Mouse (Mus musculus): Measurements from ENCODE around the gene Tmem203. TPM values are rescaled to one million over a fixed set of nuclear protein-coding genes. Genes with fewer than 3 reads are reported as not detected.

Tmem203 gene
- total RNA-seq, 1 experiment from 2014 or later: 6.9 TPM

DNA sequence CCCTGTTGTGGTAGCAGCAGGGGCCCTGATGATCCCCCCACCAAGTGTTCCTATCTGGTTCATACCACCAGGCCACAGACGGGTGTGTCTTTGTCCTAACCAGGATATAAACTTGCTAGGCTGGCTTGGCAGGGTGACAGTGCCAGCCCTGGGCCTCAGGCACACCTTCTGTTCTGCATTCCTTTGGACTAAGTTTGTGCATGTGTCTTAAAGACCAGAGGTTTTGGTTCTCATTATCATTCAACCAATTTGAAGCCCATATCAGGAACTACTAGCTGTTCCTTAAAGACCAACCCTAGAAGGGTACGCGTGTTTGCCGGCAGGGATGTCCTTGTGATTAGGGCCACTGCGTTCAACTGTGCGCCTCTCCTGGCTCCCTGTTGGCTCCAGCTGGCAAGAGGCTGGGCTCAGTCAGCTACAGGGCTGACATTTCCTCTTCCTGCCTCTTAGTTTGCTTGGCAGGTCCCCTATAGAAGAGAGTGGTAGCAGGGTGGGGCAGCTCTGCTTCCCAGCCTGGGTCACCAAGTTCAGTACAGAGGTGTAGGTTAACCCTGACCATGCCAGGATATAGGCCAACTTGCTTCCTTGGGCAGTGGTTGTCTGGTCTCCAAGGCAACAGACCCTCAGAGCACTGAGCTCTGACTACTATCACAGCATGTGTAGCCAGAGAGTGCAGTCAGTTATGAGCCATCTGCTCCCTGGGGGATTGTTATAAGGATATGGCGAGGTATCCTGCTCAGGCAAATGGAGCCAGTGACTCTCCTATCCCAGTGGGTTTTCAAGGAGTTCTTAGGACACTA, 31.8 kb downstream of the Tmem203 start:
- ATAC-seq (ENCODE audit: extremely low read depth, insufficient number of reproducible peaks, low FRiP score, poor library complexity, severe bottlenecking): no peak

DNA sequence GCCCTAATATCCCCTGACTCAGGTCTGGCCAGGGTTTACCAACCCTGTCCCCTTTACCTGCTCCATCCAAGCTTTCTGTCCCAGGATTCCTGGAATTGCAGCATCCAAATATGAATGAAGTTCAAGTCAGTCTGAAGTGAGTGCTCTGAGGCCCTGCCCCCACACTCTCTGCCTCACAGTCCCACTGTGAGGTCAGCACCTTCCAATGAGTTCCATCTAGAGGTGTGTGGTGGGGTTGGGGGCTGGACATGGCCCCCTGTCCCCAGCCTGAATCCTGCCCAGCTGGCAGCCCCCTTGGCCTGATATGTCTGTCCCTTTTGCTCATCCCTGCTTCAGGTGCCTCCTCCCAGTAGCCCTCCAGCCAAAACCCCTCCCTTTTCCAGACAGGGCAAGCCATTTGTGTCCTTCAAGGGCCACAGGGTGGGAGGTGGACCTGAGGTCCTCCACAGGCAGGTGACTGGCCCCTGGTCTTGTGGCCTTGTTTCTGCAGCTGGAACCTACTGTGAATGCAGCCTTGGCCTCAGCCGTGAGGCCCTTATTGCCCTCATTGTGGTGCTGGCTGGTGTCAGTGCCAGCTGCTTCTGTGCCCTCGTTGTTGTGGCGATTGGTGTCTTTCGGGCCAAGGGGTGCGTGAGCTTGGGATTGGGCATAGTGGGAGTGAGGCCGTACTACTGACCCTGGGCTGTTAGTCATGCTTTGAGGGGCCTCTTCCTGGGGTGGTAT, 32.8 kb downstream of the Tmem203 start, which contains the start of gene Tmem210:
Gene Tmem210 (plus strand): TSS at position 219 of the 723 bp plus-strand sequence.
- ATAC-seq (ENCODE audit: extremely low read depth, insufficient number of reproducible peaks, low FRiP score, poor library complexity, severe bottlenecking): no peak

DNA sequence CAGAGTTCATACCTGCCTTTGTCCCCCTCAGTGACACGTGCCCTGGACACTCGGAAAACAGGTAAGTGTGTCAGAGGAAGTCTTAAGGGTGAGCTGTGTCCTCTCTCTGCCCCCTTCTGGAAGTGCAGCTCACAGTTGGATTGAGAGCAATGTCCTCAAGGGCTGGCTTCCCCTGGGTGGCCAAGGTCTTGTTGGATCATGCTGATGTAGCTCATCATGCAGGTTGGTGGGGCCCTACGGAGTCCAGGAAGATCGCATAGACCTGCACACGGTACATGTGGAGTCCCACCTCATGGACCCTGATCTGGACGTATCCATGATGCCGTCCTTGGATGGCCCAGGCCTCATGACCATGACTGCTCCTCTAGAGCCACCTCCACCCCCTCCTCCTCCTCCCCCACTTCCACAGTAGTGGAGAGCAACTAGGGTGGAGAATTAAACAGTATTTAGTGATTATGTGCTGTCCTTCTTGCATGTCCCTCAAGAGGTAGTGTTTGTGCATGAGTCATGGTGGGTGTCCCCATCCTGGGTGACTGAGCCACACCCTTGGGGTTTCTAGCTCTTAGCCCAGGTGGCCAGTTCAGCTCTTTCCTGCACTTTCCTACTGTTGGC, 33.6 kb downstream of the Tmem203 start:
- ATAC-seq (ENCODE audit: extremely low read depth, insufficient number of reproducible peaks, low FRiP score, poor library complexity, severe bottlenecking): no peak

DNA sequence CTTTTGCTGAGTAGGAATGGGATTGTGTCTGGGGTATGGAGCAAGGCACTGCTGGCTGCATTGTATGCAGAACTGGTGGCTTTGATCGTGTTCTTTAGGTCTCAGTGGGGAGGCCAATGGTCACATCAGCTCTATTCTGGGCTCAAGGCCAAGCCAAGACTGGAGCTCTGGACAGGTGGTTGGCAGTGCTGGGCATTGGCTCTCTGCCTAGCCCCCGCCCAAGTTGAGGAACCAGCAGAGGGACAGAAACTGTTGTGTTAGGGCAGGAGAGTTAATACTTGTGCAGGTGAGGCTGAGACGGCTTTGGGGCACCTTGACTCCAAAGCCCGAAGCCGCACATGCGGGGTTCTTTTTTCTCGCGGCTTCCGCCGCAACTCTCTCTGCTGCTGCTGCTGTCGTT, 34.4 kb downstream of the Tmem203 start, which contains the start of gene Lrrc26:
Gene Lrrc26 (plus strand): TSS at position 265 of the 400 bp plus-strand sequence.
- no peak for ATAC-seq (ENCODE audit: extremely low read depth, insufficient number of reproducible peaks, low FRiP score, poor library complexity, severe bottlenecking)

DNA sequence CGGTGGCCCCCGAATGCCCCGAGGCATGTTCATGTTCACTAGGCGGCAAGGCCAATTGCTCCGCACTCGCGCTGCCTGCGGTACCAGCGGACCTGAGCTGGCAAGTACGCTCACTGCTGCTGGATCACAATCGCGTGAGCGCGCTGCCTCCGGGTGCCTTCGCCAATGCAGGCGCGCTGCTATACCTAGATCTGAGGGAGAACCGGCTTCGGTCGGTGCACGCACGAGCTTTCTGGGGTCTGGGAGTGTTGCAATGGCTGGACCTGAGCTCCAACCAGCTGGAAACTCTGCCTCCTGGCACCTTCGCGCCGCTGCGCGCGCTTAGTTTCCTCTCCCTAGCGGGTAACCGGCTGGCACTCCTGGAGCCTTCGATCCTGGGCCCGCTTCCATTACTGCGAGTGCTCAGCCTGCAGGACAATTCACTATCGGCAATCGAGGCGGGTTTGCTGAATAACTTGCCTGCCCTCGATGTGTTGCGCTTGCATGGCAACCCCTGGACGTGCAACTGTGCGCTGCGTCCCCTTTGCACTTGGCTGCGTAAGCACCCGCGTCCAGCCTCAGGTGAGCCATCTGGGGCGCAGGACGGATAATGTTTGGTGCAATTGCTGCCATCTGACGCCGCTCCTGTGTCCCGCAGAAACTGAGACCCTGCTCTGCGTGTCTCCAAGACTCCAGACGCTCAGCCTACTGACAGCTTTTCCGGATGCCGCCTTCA, 35.0 kb downstream of the Tmem203 start:
- ATAC-seq (ENCODE audit: extremely low read depth, insufficient number of reproducible peaks, low FRiP score, poor library complexity, severe bottlenecking): no peak

DNA sequence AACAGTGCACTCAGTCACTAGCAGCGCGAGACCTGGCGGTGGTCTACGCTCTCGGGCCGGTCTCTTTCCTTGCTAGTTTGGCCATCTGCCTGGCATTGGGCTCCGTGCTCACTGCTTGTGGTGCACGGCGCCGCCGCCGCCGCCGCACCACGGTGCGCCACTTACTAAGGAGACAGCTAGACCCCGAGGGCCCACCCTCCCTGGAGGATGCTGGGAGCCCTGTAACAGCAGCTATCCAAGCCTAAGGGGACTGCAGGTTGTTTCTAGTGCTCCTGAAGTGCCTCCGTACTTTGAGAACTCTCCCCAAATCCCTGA, 35.5 kb downstream of the Tmem203 start:
- ATAC-seq (ENCODE audit: extremely low read depth, insufficient number of reproducible peaks, low FRiP score, poor library complexity, severe bottlenecking): no peak

DNA sequence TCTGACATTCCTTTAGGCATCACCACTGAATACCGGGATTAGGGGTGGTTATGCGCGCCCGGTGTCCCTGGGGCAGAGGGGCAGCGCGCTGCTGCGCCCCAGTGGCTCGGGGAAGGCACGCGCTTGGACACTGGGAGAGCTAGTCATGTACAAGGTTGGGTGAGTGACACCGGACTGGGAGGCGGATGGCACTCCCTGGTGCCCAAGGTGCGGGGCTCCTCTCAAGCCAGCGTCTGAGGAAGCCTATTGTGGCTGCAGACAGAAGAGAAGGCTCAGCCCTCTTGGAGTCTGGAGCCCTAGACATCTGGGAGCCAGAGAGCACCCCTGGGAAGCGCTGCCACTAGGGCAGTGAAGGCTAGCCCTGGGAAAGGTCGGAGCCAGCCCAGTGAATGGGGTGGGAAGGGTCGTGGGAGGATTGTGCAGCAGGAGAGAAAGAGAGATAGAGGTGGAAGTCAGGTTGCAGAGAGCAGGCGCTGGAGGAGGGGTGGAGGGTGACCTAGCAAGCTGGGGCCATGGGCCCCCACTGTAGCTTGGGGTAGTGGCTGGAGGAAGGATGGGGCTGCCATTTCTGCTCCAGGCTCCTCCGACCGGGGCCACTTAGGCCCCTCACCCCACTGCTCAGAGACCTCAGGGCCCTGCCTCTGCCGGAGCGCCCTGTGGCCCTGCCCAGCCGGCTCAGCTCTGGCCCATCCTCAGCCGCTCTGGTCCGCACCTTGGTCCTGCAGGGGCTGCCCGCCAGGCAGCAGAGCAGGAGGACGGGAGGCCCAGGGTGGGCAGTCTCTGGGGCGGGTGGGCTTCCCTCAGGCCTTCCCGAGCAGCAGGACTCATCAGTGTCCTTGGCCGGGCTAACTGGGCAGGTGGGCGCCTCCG, 36.2 kb downstream of the Tmem203 start:
- no peak for ATAC-seq (ENCODE audit: extremely low read depth, insufficient number of reproducible peaks, low FRiP score, poor library complexity, severe bottlenecking)

DNA sequence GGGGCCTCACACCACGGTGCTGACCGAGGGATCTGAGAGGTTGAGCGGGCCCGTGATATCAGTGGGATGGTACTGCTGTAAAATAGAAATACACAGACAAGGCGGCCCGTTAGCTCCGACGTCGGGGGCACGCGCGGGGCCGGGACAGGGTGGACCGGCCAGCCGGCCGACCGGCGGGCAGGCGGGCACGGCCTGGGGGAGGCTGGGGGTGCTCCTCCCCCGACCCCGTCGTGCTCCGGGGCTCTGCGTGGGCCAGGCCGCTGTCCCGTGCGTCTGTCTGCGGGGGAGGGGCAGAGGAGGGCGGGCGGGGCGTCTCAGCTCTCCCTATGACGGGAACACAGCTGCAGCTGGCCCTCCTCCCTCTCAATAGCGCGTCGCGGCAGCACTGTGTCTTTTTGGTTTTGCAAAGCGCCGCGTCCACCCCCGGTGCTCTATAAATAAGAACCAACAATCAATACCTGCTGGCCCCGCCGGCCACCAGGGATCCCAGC, 36.9 kb downstream of the Tmem203 start:
- ATAC-seq (ENCODE audit: extremely low read depth, insufficient number of reproducible peaks, low FRiP score, poor library complexity, severe bottlenecking): no peak

DNA sequence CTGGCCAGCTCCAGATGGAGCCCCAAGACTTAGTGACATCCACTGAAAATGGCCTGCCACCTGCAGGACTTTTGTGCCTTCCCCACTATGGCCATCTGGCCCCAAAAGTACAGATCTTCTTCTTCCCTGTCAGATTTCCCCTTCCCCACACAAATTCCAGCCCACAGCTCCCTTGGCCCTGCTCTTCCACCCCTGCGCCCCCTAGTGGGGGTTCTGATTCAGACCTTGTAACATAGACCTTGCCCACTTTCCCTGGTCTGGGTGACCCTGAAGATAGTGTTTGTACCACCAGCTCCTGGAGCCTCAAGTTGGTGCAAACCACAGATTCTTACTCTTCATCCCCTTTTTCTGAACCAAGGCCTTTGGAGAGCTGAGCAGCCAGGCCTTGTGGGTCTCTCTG, 37.6 kb downstream of the Tmem203 start:
- peak; percentile 42; the same call in 1 of the 2 replicates for ATAC-seq (ENCODE audit: extremely low read depth, insufficient number of reproducible peaks, low FRiP score, poor library complexity, severe bottlenecking)

DNA sequence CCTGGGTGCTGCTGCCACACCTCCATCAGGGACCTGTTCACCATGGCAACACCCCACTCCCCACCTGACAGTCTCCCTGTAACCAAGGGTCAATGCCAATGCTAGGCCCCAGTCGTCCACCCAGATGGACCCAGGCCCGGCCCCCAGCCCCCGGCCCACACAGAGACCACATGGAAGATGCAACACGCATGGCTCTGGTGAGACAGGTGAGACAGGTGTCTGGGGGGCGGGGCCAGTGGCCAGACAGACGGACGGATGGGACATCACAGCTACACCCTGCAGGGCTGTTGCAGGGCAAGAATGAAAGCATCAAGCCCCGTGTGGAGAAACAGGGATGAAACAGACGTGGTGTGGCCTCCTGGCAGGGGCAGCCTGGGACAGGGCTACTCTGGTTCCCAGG, 38.5 kb downstream of the Tmem203 start:
- no peak for ATAC-seq (ENCODE audit: extremely low read depth, insufficient number of reproducible peaks, low FRiP score, poor library complexity, severe bottlenecking)

DNA sequence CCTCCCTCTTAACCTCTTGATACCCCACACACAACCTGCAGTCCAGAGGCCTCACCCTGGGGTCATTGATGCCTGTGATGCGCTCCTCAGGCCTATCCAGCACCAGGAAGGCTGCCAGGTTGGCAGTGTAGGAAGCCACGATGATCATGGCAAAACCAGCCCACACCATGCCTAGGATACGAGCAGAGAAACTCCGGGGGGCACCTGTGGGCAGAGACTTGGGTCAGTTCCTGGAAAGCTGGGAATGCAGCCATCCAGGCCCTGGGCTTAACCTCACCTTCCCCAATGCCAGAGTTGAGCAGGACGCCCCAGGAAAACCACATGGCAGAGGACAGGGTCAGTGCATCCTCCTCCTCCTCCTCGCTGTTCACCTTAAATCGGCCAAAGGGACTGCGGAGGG, 41.9 kb downstream of the Tmem203 start:
- ATAC-seq (ENCODE audit: extremely low read depth, insufficient number of reproducible peaks, low FRiP score, poor library complexity, severe bottlenecking): no peak

DNA sequence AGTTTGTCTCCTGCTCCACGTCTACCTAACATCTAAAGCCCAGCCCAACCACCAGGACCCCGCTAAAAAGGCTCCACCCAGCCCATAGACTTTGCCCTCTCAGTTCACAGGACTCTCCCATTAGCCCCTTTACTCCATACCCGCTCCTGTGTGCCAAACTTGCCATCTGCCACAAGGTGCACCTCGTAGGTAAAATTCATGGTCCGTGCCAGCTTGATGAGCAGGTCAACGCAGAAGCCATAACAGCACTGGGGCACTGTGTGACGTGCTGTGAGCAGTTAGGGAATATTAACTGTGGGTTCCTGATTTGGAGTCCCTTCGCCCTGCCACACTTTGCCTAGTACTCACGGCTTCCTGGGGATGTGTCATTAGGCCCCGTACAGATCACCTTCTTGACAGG, 42.8 kb downstream of the Tmem203 start:
- ATAC-seq (ENCODE audit: extremely low read depth, insufficient number of reproducible peaks, low FRiP score, poor library complexity, severe bottlenecking): no peak

DNA sequence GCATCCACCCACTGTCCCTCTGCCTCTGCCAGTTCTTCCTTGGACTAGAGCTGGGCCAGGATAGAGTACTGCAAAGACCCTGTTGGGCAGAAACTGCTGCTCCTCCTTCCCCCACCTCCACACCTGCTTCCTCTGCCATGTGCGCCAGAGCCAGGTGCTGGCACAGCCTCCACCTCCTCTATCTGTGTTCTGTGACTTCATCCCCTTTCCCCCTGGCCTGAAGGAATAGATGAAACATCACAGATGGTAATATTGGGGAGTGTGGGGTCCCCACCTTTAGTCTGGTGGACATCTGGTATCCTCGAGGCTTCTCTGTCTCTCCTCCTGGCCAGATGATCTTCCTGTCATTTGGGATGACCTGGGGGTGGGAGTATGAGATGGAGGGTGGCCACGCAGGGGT, 48.2 kb downstream of the Tmem203 start:
- no peak for ATAC-seq (ENCODE audit: extremely low read depth, insufficient number of reproducible peaks, low FRiP score, poor library complexity, severe bottlenecking)

DNA sequence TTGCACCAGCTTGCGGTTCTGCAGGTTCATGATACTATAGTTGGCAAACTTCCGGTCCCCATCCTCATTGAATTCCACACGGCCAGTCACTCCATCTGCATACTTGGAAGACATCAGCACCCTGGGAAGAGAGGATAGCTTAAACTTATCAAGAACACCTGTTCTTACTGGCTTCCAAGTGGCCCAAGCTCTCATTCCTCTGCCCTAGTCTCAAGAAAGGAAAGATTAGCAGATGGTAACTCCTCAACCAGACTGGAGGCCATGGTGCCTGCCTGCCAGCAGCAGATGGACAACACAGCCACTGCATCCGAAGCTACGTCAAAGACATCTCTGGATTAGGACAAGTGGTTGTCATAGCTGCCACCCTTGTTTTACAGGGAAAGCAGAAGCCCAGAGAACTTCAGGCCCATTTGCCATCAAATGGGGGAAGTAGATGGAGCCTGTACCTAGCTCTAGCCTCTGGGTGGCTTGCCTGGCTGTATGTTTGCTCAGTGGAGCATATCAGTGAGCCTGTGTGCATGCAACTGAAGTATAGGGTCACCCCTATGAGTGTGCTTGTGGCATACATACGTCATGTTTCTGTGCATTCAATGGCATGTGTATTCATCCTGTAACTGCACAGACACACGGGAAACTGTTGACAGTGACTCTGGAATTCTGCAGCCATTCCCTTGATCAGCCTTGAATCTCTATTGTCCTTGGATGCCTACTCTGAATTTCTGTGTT, 48.9 kb downstream of the Tmem203 start:
- ATAC-seq (ENCODE audit: extremely low read depth, insufficient number of reproducible peaks, low FRiP score, poor library complexity, severe bottlenecking): no peak

DNA sequence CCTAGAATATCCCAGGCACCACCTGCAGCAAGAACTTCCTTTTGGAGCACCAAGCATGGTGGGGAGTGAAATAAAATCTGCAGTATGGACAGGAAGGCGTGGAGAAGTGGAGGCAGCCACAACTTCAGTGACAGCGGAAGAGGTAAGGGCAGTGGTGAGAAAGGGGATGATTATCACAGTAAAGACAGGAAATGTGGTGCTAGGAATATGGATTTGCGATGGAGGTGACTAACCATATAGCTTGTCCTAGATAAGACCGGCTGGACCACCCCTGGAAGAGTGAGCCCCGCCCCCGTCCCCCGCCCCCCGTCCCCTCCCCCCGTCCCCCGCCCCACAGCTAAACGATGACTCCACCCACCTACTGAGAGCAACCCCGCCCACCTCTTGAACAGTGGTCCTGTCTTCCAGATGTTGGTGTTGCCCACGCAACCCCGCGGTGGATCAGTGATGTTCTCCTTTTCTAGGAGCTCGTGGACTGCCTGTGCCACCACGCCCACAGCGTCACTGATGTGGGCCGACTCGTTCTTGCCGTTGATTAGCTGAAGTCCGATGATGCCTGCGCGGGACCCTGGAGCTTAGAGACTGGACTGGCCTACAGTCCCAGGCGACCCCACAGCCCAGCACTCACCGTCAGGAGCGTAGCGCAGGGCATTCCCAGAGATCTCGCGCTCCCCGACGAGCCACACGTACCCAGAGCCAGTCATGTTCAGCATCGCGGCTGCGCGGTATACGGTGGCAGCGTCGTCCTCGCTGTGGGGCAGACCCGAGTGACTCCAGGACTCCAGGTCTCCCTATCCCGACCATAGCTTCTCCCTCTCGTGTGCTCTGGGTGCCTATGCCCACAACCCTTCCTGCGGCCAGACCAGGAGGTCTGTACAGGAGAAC, 49.7 kb downstream of the Tmem203 start:
- no peak for ATAC-seq (ENCODE audit: extremely low read depth, insufficient number of reproducible peaks, low FRiP score, poor library complexity, severe bottlenecking)

Data from neutrophil, adult 5-6 weeks (primary cell).